21 mouse cellular contexts compared by ENCODE assay signal in the genomic region with DNA sequence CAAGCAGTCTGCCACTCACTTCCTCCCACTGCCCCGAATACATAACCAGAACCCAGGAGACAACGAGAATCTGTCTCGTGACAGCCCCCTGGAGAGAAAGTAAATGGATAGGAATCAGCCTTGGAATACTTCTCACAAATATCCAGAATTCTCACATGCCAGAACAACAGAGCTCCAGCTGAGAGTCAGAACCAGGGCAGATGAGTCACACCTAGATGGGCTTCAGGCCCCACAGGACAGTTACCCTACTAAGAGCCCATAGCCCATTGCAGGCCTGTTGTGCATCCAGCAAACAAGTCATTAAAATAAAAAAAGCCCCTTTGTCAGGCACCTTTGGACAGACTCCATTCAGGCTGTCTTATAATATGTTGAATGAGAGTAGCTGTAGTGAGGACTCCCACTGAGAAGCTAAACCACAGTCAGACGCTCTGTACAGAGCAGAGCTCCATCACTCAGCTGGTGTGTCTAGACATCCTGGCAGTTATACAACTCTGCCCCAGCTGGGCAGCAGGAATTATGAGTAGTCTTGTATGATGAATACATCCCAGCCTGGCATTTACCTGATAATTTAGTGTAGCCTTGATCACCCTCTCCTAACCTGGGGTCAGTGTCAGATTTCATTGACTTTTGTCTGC.
DNase-seq lines count a peak whose midpoint lies in the region; ATAC-seq lines count a peak whose summit lies in the region.
"Had no signal": no experiment of that assay in that cellular context is flagged by ENCODE, and none has a peak within 500 bp of the region (broad histone marks: within the 10 kb centered on the region; RNA-seq: fewer than 3 reads in every experiment).

No protein-coding gene starts in this region.

- H3K9ac ChIP-seq in neural tube, embryonic 14.5 days (replicated peaks; ENCODE audit: low read depth, low read length): no peak overlapping the region
- no peak overlapping the region for H3K9ac ChIP-seq in neural tube, embryonic 15.5 days (replicated peaks)
- no peak overlapping the region for H3K9ac ChIP-seq in liver, embryonic 11.5 days (ENCODE audit: low read depth, low read length)
- H3K9ac ChIP-seq: liver, embryonic 13.5 days; stomach, embryonic 15.5 days had no signal

- no peaks in the 10 kb centered on the region for H3K9me3 ChIP-seq in neural tube, embryonic 14.5 days (ENCODE audit: control insufficient read depth, low read length)
- H3K9me3 ChIP-seq in neural tube, embryonic 15.5 days (replicated peaks): no peaks in the 10 kb centered on the region
- no peaks in the 10 kb centered on the region for H3K9me3 ChIP-seq in liver, embryonic 11.5 days (ENCODE audit: control insufficient read depth, low read length)
- H3K9me3 ChIP-seq: liver, embryonic 13.5 days; stomach, embryonic 15.5 days had no signal

- no peak overlapping the region for H3K4me3 ChIP-seq in neural tube, embryonic 14.5 days (ENCODE audit: low read depth, low read length)
- H3K4me3 ChIP-seq in neural tube, embryonic 15.5 days (replicated peaks): no peak overlapping the region
- no peak overlapping the region for H3K4me3 ChIP-seq in liver, embryonic 11.5 days (ENCODE audit: low read depth, low read length)
- H3K4me3 ChIP-seq: liver, embryonic 13.5 days; stomach, embryonic 15.5 days had no signal

- WGBS in neural tube, embryonic 14.5 days: 44% methylated on average over 4 of the region's 4 CpGs
- 33% methylated on average over 4 of the region's 4 CpGs for WGBS in neural tube, embryonic 15.5 days
- 77% methylated on average over 4 of the region's 4 CpGs for WGBS in liver, embryonic 11.5 days

- H3K4me1 ChIP-seq in neural tube, embryonic 14.5 days (ENCODE audit: control insufficient read depth, insufficient read depth, low read length): no peaks in the 10 kb centered on the region
- 0 out of 2 replicates have a peak, but pooled peaks cover 5% of the 10 kb centered on the region for H3K4me1 ChIP-seq in neural tube, embryonic 15.5 days
- H3K4me1 ChIP-seq in liver, embryonic 11.5 days (replicated peaks; ENCODE audit: control insufficient read depth, insufficient read depth, low read length): no peaks in the 10 kb centered on the region
- H3K4me1 ChIP-seq: liver, embryonic 13.5 days; stomach, embryonic 15.5 days had no signal

- peak; percentile 66 for DNase-seq in heart, adult 11 months
- DNase-seq in heart, adult 18-20 months: no peak
- DNase-seq in brain, adult 2 months (ENCODE audit: low read depth, low spot score): peak; percentile 22
- DNase-seq in liver, embryonic 11.5 days (ENCODE audit: low spot score): no peak
- no peak for DNase-seq in left cerebral cortex, adult 11 months (ENCODE audit: low spot score)
- DNase-seq: adrenal gland, postnatal 14 days; cerebellum, adult 8-10 months; embryo, embryonic 11 days; gastrocnemius, postnatal 36 days; heart, postnatal 14 days; kidney, adult 8-10 months; kidney, postnatal 36 days; liver, embryonic 13.5 days; right cerebral cortex, postnatal 14 days; thymus, postnatal 25 days had no signal

- H3K27me3 ChIP-seq in neural tube, embryonic 14.5 days (ENCODE audit: control insufficient read depth, insufficient read depth, low read length): no peaks in the 10 kb centered on the region
- H3K27me3 ChIP-seq in neural tube, embryonic 15.5 days (replicated peaks): no peaks in the 10 kb centered on the region
- H3K27me3 ChIP-seq in liver, embryonic 11.5 days (replicated peaks; ENCODE audit: control insufficient read depth, insufficient read depth, low read length): no peaks in the 10 kb centered on the region
- H3K27me3 ChIP-seq: stomach, embryonic 15.5 days had no signal

- no peaks in the 10 kb centered on the region for H3K36me3 ChIP-seq in neural tube, embryonic 14.5 days (ENCODE audit: control insufficient read depth, insufficient read depth, low read length)
- H3K36me3 ChIP-seq in neural tube, embryonic 15.5 days: no peaks in the 10 kb centered on the region
- H3K36me3 ChIP-seq in liver, embryonic 11.5 days (ENCODE audit: control insufficient read depth, insufficient read depth, low read length): no peaks in the 10 kb centered on the region
- H3K36me3 ChIP-seq: liver, embryonic 13.5 days; stomach, embryonic 15.5 days had no signal

- ATAC-seq in neural tube, embryonic 14.5 days (ENCODE audit: low read depth): peak; percentile 24; the same call in 1 of the 2 replicates
- ATAC-seq in neural tube, embryonic 15.5 days (ENCODE audit: low FRiP score): no peak
- ATAC-seq in liver, embryonic 11.5 days (replicated peaks; ENCODE audit: low FRiP score): no peak
- ATAC-seq: activated CD4-positive, CD25-positive, alpha-beta regulatory T cell, adult 4 months; midbrain, embryonic 16.5 days had no signal

- no peak overlapping the region for H3K4me2 ChIP-seq in neural tube, embryonic 14.5 days (ENCODE audit: low read depth, low read length)
- no peak overlapping the region for H3K4me2 ChIP-seq in neural tube, embryonic 15.5 days
- no peak overlapping the region for H3K4me2 ChIP-seq in liver, embryonic 11.5 days
- H3K4me2 ChIP-seq: heart, embryonic 11.5 days; liver, embryonic 13.5 days; stomach, embryonic 15.5 days had no signal

- no peak overlapping the region for H3K27ac ChIP-seq in neural tube, embryonic 14.5 days (ENCODE audit: low read depth, low read length)
- H3K27ac ChIP-seq in neural tube, embryonic 15.5 days (replicated peaks): no peak overlapping the region
- H3K27ac ChIP-seq in liver, embryonic 11.5 days (ENCODE audit: low read depth, low read length): no peak overlapping the region
- H3K27ac ChIP-seq: liver, embryonic 13.5 days; stomach, embryonic 15.5 days had no signal

Comparison
In these comparisons a context has a peak if more than half of its experiments do, and no peak if none do; other contexts are left out.
1. DNase-seq: peak in heart, adult 11 months (single experiment) and brain, adult 2 months (single experiment); none in heart, adult 18-20 months (0 of 2), liver, embryonic 11.5 days (single experiment) and left cerebral cortex, adult 11 months (single experiment).